Mouse (Mus musculus) cerebellum, adult 9-11 months (tissue): ENCODE results near the gene Zdhhc20.

Experiments
- DNase-seq: peaks from one replicate; pipeline ENCODE4 v3.0.0; 2022

Zdhhc20 gene

GRCm38 (mm10) chr14:57820839-57821238, 69.2 kb downstream of the Zdhhc20 start:
- no peak for DNase-seq

- DNase-seq, result no peak
Observed at GRCm38 (mm10) chr14:57811844-57812243, 78.2 kb downstream of the Zdhhc20 start.

GRCm38 (mm10) chr14:57810886-57811285, 79.2 kb downstream of the Zdhhc20 start:
- DNase-seq, result no peak

GRCm38 (mm10) chr14:57808558-57808957, 81.5 kb downstream of the Zdhhc20 start:
- DNase-seq, result no peak

GRCm38 (mm10) chr14:57803731-57804130, 86.3 kb downstream of the Zdhhc20 start:
- DNase-seq, result no peak

- DNase-seq, result peak; percentile 99
Observed at GRCm38 (mm10) chr14:57797991-57798931, 91.8 kb downstream of the Zdhhc20 start, which contains the start of gene Sap18. Sap18 (plus strand) TSS chr14:57798180.

GRCm38 (mm10) chr14:57797551-57797950, 92.5 kb downstream of the Zdhhc20 start:
- no peak for DNase-seq

- DNase-seq, result no peak
Observed at GRCm38 (mm10) chr14:57791171-57791570, 98.9 kb downstream of the Zdhhc20 start.

GRCm38 (mm10) chr14:57789759-57790158, 100.3 kb downstream of the Zdhhc20 start:
- no peak for DNase-seq

GRCm38 (mm10) chr14:57789311-57789710, 100.8 kb downstream of the Zdhhc20 start:
- DNase-seq, result no peak

- no peak for DNase-seq
Observed at GRCm38 (mm10) chr14:57787406-57787805, 102.7 kb downstream of the Zdhhc20 start.
